Mouse (Mus musculus): ENCODE data around the gene Trp53bp2.

The Trp53bp2 gene

DNA sequence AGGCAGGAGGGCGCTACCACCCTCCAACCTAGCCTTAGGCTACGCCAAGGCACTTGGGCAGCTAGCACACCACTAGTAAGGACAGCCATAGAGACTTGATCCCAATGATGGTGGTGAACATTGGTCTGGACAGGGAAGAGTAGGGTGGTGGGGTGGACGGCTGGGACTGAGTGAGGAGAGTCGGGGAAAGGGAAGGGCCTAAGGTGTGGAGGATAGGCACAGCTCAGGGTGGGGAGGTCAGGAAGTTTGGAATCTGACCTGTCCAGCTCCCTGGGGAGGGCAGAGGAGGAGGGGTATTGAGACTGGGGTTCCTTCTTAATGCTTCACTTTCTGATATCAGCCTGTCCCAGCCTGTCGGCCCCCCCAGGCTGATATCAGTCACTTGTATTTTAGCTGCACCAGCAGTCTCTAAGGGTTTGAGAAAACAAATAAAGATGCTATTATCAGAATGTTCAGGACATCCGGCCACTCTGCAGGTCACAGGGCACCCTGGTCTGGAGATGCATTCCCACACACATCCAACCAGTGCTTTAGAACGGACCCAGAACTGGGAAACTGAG is 93.6 kb downstream of the Trp53bp2 start:
- no peak for DNase-seq (ENCODE audit: low spot score)

DNA sequence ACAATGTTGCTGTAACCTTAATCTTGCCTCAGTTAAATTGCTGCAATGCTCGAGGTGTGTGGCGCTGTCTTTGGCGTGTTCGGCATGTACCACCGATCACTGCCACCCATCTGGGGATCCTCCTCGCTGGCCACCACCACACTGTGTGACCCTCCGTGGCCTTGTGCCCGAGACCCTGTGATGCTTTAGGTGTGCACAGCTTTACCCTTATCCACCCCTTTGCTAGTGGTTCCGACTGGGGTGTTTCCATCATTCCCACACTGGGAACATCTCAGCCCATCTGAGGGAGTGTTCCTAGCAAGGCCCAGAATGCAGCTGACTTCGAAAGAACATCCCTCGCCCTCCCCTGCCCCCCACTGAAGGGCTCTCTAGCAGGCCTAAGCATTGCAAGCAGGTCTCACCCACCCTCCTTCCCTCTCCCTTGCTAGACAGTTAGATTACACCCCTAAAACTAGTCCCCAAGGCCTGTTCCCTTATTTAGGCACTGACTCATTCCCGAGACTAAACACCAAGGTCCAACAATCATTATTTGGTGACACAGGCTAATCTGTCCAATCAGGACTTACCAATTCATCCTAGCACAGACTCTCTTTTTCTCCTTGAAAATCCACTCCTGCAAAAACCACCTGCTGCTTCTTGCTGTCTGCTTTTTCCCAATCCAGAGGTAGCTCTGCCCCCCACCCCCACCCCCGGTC is 94.4 kb downstream of the Trp53bp2 start:
- no peak for DNase-seq (ENCODE audit: low spot score)

DNA sequence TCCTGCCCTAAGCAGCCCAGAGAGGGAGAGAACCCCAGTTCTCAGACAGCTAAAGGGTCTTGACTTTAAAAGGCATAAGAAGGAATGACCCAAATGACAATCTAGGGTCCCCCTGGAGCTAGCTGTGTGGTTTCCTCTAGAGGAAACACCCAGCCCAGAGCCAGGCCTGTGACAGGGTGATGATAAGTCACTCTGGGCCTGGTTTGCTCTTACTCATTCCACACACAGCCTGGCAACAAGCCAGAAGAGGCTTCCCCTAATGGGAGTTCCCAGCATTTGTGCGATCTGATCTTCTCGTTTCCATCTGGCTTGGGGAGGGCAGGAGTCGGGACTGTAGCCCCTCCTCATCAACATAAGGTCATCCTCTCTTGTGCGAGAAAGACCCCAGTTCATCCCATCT is 95.3 kb downstream of the Trp53bp2 start:
- peak; percentile 21 for DNase-seq (ENCODE audit: low spot score)

DNA sequence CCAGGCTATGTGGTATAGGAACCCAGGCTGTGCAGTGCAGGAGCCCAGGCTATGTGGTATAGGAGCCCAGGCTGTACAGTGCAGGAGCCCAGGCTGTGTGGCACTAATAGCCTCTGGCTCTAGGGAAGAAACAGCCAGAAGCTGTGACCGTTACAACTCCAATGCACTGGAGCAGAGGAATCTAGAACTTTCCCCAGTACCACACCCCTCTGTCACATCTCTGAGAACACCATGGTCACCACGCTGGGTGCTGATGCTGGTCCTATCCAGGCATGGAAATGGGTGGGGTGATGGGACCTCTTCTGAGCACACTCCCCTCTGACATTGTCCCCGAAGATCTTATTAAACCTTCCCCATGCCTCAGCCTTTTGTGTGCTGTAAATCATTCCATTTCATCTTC is 96.3 kb downstream of the Trp53bp2 start:
- DNase-seq (ENCODE audit: low spot score), result no peak

DNA sequence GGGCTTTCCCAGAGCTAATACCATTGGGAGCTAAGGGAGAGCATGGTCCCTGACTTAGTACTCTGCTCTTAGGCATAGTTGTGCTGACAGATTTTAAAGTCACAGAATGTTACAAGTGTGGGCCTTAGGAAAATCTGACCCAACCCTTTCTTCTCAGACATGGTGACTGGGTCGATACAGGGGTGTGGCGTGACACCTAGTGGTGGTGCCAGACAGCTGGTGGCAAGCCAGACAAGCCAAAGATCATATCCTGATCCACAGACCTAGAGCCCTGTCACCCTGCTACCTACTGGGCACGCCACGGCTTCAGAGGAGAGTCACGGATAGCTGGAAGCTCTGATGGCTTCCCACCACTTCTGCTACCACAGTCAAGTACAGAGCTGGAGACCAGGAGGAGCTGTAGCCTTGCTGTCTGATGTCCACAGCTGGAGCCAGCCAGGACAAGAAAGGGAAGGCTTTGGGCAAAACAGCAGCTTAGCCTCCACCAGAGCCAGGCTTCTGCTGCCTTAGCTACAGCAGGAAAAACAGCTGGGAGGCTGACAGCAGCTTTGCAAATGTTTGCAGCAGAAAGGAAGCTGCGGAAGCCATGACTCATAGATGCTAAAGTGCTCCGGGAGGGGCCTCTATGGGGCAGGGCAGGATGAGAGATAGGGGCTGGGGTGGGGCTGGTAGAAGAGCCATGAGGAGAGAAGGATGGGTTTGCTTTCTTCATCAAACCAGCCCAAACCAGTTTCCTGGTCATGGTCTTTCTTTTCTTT is 97.4 kb downstream of the Trp53bp2 start:
- DNase-seq (ENCODE audit: low spot score), result no peak

DNA sequence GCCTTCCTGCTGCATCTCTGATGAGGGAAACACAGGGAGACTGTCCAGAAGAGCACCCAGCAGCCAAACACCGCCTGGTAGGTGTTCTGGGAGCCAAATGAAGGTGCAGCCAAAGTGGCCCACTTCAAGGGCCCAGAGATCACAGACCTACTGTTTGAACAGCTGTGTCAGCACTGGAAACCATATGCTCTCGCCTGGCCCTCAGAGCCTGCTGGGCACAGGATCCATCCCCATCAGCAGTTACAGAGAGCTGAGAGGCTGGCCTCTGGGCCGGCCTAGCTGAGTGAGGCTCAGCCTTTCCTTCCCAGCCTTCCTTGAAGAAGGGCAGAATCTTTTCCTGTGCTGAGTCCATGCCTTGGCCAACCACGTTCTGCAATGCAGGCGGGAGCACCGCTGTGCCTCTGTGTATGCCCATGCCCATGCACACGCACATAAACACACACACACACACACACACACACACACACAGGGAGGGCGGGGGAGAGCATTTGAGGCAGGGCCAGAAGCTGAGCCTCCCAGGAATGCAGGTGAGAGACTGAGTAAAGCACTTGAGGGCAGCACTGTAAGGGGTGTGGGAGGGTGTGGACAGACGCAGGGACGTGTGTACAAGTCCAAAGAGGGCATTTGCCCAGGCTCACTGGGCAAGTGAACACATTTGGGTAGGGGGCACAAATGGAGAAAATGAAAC is 100.3 kb downstream of the Trp53bp2 start:
- peak; percentile 33 for DNase-seq (ENCODE audit: low spot score)

DNA sequence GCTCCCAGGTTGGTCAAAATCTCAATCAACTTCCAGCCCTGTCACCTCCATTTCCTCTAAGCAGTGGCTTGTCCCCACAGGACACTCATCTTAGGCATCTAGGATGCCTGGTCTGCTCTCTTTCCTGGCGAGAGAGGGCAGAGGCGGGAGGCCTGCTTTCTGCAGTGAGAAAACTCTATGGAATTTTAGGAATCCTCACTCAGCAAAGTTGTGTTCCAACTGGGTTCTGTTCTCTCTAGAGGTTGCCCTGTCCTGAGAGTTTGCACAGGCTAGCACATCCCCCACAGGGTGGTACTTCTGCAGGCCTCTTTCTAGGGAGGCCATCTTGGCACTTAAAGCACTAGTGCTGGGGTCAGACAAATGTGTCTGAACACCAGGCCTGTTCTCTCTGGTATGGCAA is 102.1 kb downstream of the Trp53bp2 start:
- no peak for DNase-seq (ENCODE audit: low spot score)

DNA sequence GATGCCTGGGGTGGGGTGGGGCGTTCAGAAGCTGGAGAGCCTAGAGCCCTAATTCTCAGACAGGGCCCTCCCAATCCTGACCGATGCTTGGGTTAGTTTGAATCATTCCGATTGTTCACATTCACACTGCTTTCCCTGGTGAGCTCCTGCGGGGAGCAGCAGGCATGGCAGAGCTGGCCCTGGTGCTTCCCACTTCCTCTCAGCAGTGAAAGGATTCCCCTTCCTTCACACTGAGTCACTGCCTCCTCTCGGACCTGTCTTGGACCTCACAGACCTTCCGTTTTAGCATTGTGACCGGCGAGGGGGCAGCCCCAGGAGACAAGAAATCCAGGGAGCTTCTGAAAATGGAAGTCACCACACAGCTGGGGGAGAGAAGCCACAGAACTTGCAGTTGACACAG is 102.8 kb downstream of the Trp53bp2 start:
- no peak for DNase-seq (ENCODE audit: low spot score)
